Comparison of ENCODE assay signal across 20 mouse cellular contexts in genomic region chr6:143404521-143404920, GRCm38 (mm10).
DNase-seq lines count a peak whose midpoint lies in the region; ATAC-seq and TF ChIP-seq lines count a peak whose summit lies in the region.
"Had no signal": no experiment of that assay in that cellular context is flagged by ENCODE, and none has a peak within 500 bp of the region (broad histone marks: within the 10 kb centered on the region; RNA-seq: fewer than 3 reads in every experiment).

No protein-coding gene starts in this region.

- H3K9ac ChIP-seq in forebrain, embryonic 14.5 days (ENCODE audit: low read length), result no peak overlapping the region
- no peak overlapping the region for H3K9ac ChIP-seq in forebrain, embryonic 12.5 days
- H3K9ac ChIP-seq in hindbrain, embryonic 16.5 days (ENCODE audit: low read depth, low read length), result no peak overlapping the region
- H3K9ac ChIP-seq in hindbrain, embryonic 14.5 days, result no peak overlapping the region
- H3K9ac ChIP-seq in midbrain, postnatal 0 days (replicated peaks; ENCODE audit: low read length, poor library complexity, severe bottlenecking), result no peak overlapping the region
- H3K9ac ChIP-seq: embryonic facial prominence, embryonic 15.5 days; heart, embryonic 15.5 days; hindbrain, embryonic 15.5 days had no signal

- TF ChIP-seq CTCF in midbrain, postnatal 0 days (IDR thresholded peaks at IDR 0.05), result no peak

- DNase-seq in forebrain, embryonic 14.5 days (ENCODE audit: low spot score), result peak; percentile 41
- no peak for DNase-seq in hindbrain, embryonic 14.5 days (ENCODE audit: low spot score)
- DNase-seq in midbrain, postnatal 0 days (ENCODE audit: low spot score), result peak; percentile 81
- DNase-seq in midbrain, embryonic 10.5 days (ENCODE audit: low spot score), result no peak
- DNase-seq: adrenal gland, adult 2 months; adrenal gland, postnatal 25 days; cerebellum, adult 2 months; embryo, embryonic 11 days; gastrocnemius, postnatal 14 days; heart, postnatal 14 days; kidney, adult 11 months; kidney, adult 9 months had no signal

- ATAC-seq in forebrain, embryonic 14.5 days, result no peak; the same call in 1 of the 2 replicates
- ATAC-seq in forebrain, embryonic 12.5 days (ENCODE audit: low FRiP score), result no peak
- ATAC-seq in hindbrain, embryonic 16.5 days, result peak; percentile 34; the same call in 1 of the 2 replicates
- ATAC-seq in hindbrain, embryonic 14.5 days (ENCODE audit: low FRiP score), result no peak
- no peak; the same call in 1 of the 2 replicates for ATAC-seq in midbrain, postnatal 0 days (ENCODE audit: low FRiP score)
- ATAC-seq in erythroid progenitor cell, adult 5-6 weeks (replicated peaks; ENCODE audit: low FRiP score, poor library complexity, severe bottlenecking), result no peak
- ATAC-seq: forebrain, embryonic 16.5 days had no signal

- H3K27ac ChIP-seq in forebrain, embryonic 14.5 days (ENCODE audit: low read depth, low read length), result no peak overlapping the region
- no peak overlapping the region for H3K27ac ChIP-seq in forebrain, embryonic 12.5 days
- H3K27ac ChIP-seq in hindbrain, embryonic 16.5 days (ENCODE audit: low read depth, low read length), result no peak overlapping the region
- H3K27ac ChIP-seq in hindbrain, embryonic 14.5 days, result no peak overlapping the region
- H3K27ac ChIP-seq in midbrain, postnatal 0 days (ENCODE audit: low read depth, low read length), result no peak overlapping the region
- H3K27ac ChIP-seq in midbrain, embryonic 10.5 days (replicated peaks), result no peak overlapping the region
- H3K27ac ChIP-seq: embryonic facial prominence, embryonic 15.5 days; heart, embryonic 15.5 days; hindbrain, embryonic 15.5 days had no signal

- no peaks in the 10 kb centered on the region for H3K27me3 ChIP-seq in forebrain, embryonic 14.5 days (replicated peaks; ENCODE audit: control insufficient read depth, insufficient read depth, low read length)
- peaks cover 20% of the 10 kb centered on the region; the same call in 1 of the 2 replicates for H3K27me3 ChIP-seq in forebrain, embryonic 12.5 days
- H3K27me3 ChIP-seq in hindbrain, embryonic 16.5 days (replicated peaks; ENCODE audit: control insufficient read depth, insufficient read depth, low read length), result no peaks in the 10 kb centered on the region
- H3K27me3 ChIP-seq in hindbrain, embryonic 14.5 days (ENCODE audit: control insufficient read depth, insufficient read depth, low read length), result no peaks in the 10 kb centered on the region
- no peaks in the 10 kb centered on the region; the same call in 1 of the 2 replicates for H3K27me3 ChIP-seq in midbrain, postnatal 0 days (ENCODE audit: insufficient read depth, low read length)
- no peaks in the 10 kb centered on the region for H3K27me3 ChIP-seq in midbrain, embryonic 10.5 days (ENCODE audit: low read depth, poor library complexity, severe bottlenecking)
- H3K27me3 ChIP-seq: heart, embryonic 15.5 days; hindbrain, embryonic 15.5 days had no signal

- no peaks in the 10 kb centered on the region for H3K9me3 ChIP-seq in forebrain, embryonic 14.5 days (replicated peaks; ENCODE audit: control insufficient read depth, low read length)
- H3K9me3 ChIP-seq in forebrain, embryonic 12.5 days, result no peaks in the 10 kb centered on the region
- H3K9me3 ChIP-seq in hindbrain, embryonic 16.5 days (ENCODE audit: control insufficient read depth, low read length), result no peaks in the 10 kb centered on the region
- no peaks in the 10 kb centered on the region for H3K9me3 ChIP-seq in hindbrain, embryonic 14.5 days (ENCODE audit: control insufficient read depth, low read length)
- no peaks in the 10 kb centered on the region for H3K9me3 ChIP-seq in midbrain, postnatal 0 days (ENCODE audit: low read length)
- no peaks in the 10 kb centered on the region for H3K9me3 ChIP-seq in midbrain, embryonic 10.5 days (replicated peaks)
- H3K9me3 ChIP-seq: embryonic facial prominence, embryonic 15.5 days; heart, embryonic 15.5 days; hindbrain, embryonic 15.5 days had no signal

- 0 out of 2 replicates have a peak, but pooled peaks cover 3% of the 10 kb centered on the region for H3K4me1 ChIP-seq in forebrain, embryonic 14.5 days (ENCODE audit: control insufficient read depth, insufficient read depth, low read length)
- peaks cover 19% of the 10 kb centered on the region for H3K4me1 ChIP-seq in forebrain, embryonic 12.5 days
- H3K4me1 ChIP-seq in hindbrain, embryonic 16.5 days (ENCODE audit: control insufficient read depth, insufficient read depth, low read depth, low read length), result no peaks in the 10 kb centered on the region
- H3K4me1 ChIP-seq in hindbrain, embryonic 14.5 days (replicated peaks; ENCODE audit: control insufficient read depth, insufficient read depth, low read length), result no peaks in the 10 kb centered on the region; the same call in 1 of the 2 replicates
- no peaks in the 10 kb centered on the region for H3K4me1 ChIP-seq in midbrain, postnatal 0 days (ENCODE audit: insufficient read depth, low read length)
- peaks cover 24% of the 10 kb centered on the region for H3K4me1 ChIP-seq in midbrain, embryonic 10.5 days
- H3K4me1 ChIP-seq: embryonic facial prominence, embryonic 15.5 days; heart, embryonic 15.5 days; hindbrain, embryonic 15.5 days had no signal

- H3K4me2 ChIP-seq in forebrain, embryonic 14.5 days (ENCODE audit: low read length), result no peak overlapping the region
- H3K4me2 ChIP-seq in forebrain, embryonic 12.5 days, result no peak overlapping the region
- H3K4me2 ChIP-seq in hindbrain, embryonic 16.5 days (ENCODE audit: low read length), result no peak overlapping the region
- H3K4me2 ChIP-seq in hindbrain, embryonic 14.5 days (replicated peaks), result no peak overlapping the region
- no peak overlapping the region for H3K4me2 ChIP-seq in midbrain, postnatal 0 days (ENCODE audit: low read depth, low read length, poor library complexity, severe bottlenecking)
- H3K4me2 ChIP-seq: embryonic facial prominence, embryonic 15.5 days; heart, embryonic 15.5 days; hindbrain, embryonic 15.5 days had no signal

- no peak overlapping the region for H3K4me3 ChIP-seq in forebrain, embryonic 14.5 days (ENCODE audit: low read depth, low read length)
- H3K4me3 ChIP-seq in forebrain, embryonic 12.5 days (replicated peaks), result no peak overlapping the region
- no peak overlapping the region for H3K4me3 ChIP-seq in hindbrain, embryonic 16.5 days (ENCODE audit: low read length)
- no peak overlapping the region for H3K4me3 ChIP-seq in hindbrain, embryonic 14.5 days (replicated peaks; ENCODE audit: low read length)
- H3K4me3 ChIP-seq in midbrain, postnatal 0 days (ENCODE audit: low read depth, low read length), result no peak overlapping the region
- H3K4me3 ChIP-seq in midbrain, embryonic 10.5 days, result no peak overlapping the region
- H3K4me3 ChIP-seq: embryonic facial prominence, embryonic 15.5 days; erythroblast, embryonic 14.5 days; heart, embryonic 15.5 days; hindbrain, embryonic 15.5 days had no signal

- no peaks in the 10 kb centered on the region for H3K36me3 ChIP-seq in forebrain, embryonic 14.5 days (ENCODE audit: control insufficient read depth, insufficient read depth, low read length)
- no peaks in the 10 kb centered on the region for H3K36me3 ChIP-seq in forebrain, embryonic 12.5 days (replicated peaks)
- H3K36me3 ChIP-seq in hindbrain, embryonic 16.5 days (ENCODE audit: control insufficient read depth, insufficient read depth, low read length), result no peaks in the 10 kb centered on the region
- no peaks in the 10 kb centered on the region for H3K36me3 ChIP-seq in hindbrain, embryonic 14.5 days (replicated peaks; ENCODE audit: control insufficient read depth, insufficient read depth)
- no peaks in the 10 kb centered on the region for H3K36me3 ChIP-seq in midbrain, postnatal 0 days (ENCODE audit: insufficient read depth, low read length)
- H3K36me3 ChIP-seq in midbrain, embryonic 10.5 days, result no peaks in the 10 kb centered on the region
- H3K36me3 ChIP-seq: embryonic facial prominence, embryonic 15.5 days; heart, embryonic 15.5 days; hindbrain, embryonic 15.5 days had no signal

- WGBS in forebrain, embryonic 14.5 days, result 62% methylated on average over 4 of the region's 4 CpGs
- 71% methylated on average over 4 of the region's 4 CpGs for WGBS in forebrain, embryonic 12.5 days
- 61% methylated on average over 4 of the region's 4 CpGs for WGBS in hindbrain, embryonic 16.5 days
- WGBS in hindbrain, embryonic 14.5 days, result 62% methylated on average over 4 of the region's 4 CpGs
- 80% methylated on average over 4 of the region's 4 CpGs for WGBS in midbrain, postnatal 0 days
- 92% methylated on average over 4 of the region's 4 CpGs for WGBS in midbrain, embryonic 10.5 days

Comparison
In these comparisons a context has a peak if more than half of its experiments do, and no peak if none do; other contexts are left out.
1. DNase-seq: peak in forebrain, embryonic 14.5 days (single experiment) and midbrain, postnatal 0 days (single experiment); none in hindbrain, embryonic 14.5 days (single experiment) and midbrain, embryonic 10.5 days (single experiment).